Mouse (Mus musculus) heart, postnatal 0 days (tissue): ENCODE results near the gene Arl6ip4. TPM values are rescaled to one million over a fixed set of nuclear protein-coding genes. Genes with fewer than 3 reads are reported as not detected.
A peak's percentile ranks its signal among the peaks of the same experiment; 100 is the strongest.

Source experiments
- ATAC-seq: fragments of 200-750 bp; cut with Nextera tagmentation; 2 replicates; pipeline ENCODE4 v1.8.0; 2017; ENCODE audit warnings: low read depth, moderate number of reproducible peaks, moderate library complexity; ENCODE audit not compliant: insufficient read depth
- DNase-seq: peaks from one replicate; pipeline ENCODE4 v3.0.0-alpha.2; 2016; ENCODE audit warnings: low spot score
- H3K27ac ChIP-seq: fragments of 300-500 bp; sonication (generic); 2 replicates; pipeline ENCODE4 v1.5.1; 2014; ENCODE audit warnings: low read depth, mild to moderate bottlenecking
- H3K27me3 ChIP-seq: fragments of 300-500 bp; sonication (generic); 2 replicates; pipeline ENCODE4 v1.6.1; 2014; ENCODE audit warnings: low read length, mixed read lengths; ENCODE audit not compliant: control insufficient read depth, insufficient read depth
- H3K36me3 ChIP-seq: fragments of 300-500 bp; sonication (generic); replicated peaks from 2 replicates; pipeline ENCODE4 v1.6.1; 2014; ENCODE audit warnings: low read length, mixed read lengths; ENCODE audit not compliant: control insufficient read depth, insufficient read depth
- H3K4me1 ChIP-seq: fragments of 300-500 bp; sonication (generic); 2 replicates; pipeline ENCODE4 v1.6.1; 2014; ENCODE audit warnings: antibody characterized with exemption; ENCODE audit not compliant: control insufficient read depth, insufficient read depth
- H3K4me2 ChIP-seq: fragments of 300-500 bp; sonication (generic); 2 replicates; pipeline ENCODE4 v1.6.1; 2014; ENCODE audit warnings: low read depth, mild to moderate bottlenecking, low read length, moderate library complexity
- H3K4me3 ChIP-seq: fragments of 300-500 bp; sonication (generic); 2 replicates; pipeline ENCODE4 v1.5.1; 2014; ENCODE audit warnings: low read depth, low read length
- H3K9ac ChIP-seq: fragments of 300-500 bp; sonication (generic); replicated peaks from 2 replicates; pipeline ENCODE4 v1.6.1; 2014; ENCODE audit warnings: low read depth, low read length, mixed read lengths
- H3K9me3 ChIP-seq: fragments of 300-500 bp; sonication (generic); replicated peaks from 2 replicates; pipeline ENCODE4 v1.6.1; 2016; ENCODE audit warnings: low read length; ENCODE audit not compliant: control insufficient read depth
- CTCF ChIP-seq: IDR thresholded peaks from 2 replicates; pipeline ENCODE4 v1.5.1; 2016; ENCODE audit warnings: antibody characterized with exemption, control low read depth, low read depth
- EP300 ChIP-seq: IDR thresholded peaks from 2 replicates; pipeline ENCODE4 v1.6.1; 2016; ENCODE audit warnings: antibody characterized with exemption, low read depth
- WGBS: fragments of 180-500 bp; shearing (Covaris S2); extraction: QIAGEN DNeasy Blood & Tissue Kit; methylation state at CpG from one replicate; pipeline ENCODE4 v1.1.7; 2014; 5-methylcytosine and 5-hydroxymethylcytosine counted together
- polyA plus RNA-seq: library from polyadenylated mRNA; unstranded; fragments of >200 nt; fragmentation: Nextera tagmentation; extraction: Ambion mirVana; gene quantifications from 2 replicates; pipeline ENCODE4 v1.2.1, GENCODE M21; 2015
- total RNA-seq: library from RNA; depleted of rRNA; stranded (reverse); fragments of >200 nt; gene quantifications from 2 replicates; pipeline ENCODE4 v1.2.3, GENCODE M21; 2014; ENCODE audit warnings: low replicate concordance

Gene Arl6ip4
- total and polyA plus RNA-seq, 2 experiments from 2014 or later = 18.0 to 76.9 TPM

GRCm38 (mm10) chr5:124086876-124087275 is 29.0 kb upstream of the Arl6ip4 start:
- H3K27ac ChIP-seq = no peak overlapping the region
- 75% methylated on average over 4 of the region's 4 CpGs for WGBS
- H3K9me3 ChIP-seq = no peaks in the 10 kb centered on the region
- no peak overlapping the region for H3K4me2 ChIP-seq
- no peaks in the 10 kb centered on the region for H3K27me3 ChIP-seq
- no peak overlapping the region for H3K9ac ChIP-seq
- DNase-seq (no peak), ATAC-seq (no peak)
- TF ChIP-seq CTCF (no peak), EP300 (no peak)
- H3K36me3 ChIP-seq = no peaks in the 10 kb centered on the region
- H3K4me3 ChIP-seq = no peak overlapping the region
- H3K4me1 ChIP-seq = no peaks in the 10 kb centered on the region

DNA sequence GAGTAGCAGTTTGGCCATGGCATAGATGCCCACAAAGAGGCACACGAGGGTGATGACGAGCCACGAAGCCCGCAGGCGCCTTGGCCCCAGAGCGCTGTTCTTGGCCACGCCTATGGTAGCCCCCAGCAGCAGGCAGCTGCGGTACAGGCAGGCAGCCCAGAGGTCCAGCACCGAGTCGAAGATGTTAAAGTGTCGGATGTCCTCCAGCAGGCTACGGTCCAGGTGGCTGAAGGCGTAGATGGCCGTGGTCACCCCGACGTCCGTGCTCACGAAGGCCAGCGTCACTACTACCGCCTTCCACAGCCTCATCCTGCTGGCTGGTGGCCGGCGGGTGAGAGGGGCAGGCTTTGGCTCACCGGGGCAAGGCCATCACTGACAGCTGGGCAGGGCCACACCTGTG is 26.0 kb upstream of the Arl6ip4 start:
- Histone ChIP-seq H3K4me2 (no peak overlapping the region), H3K9ac (no peak overlapping the region), H3K27me3 (no peaks in the 10 kb centered on the region), H3K9me3 (no peaks in the 10 kb centered on the region), H3K4me3 (no peak overlapping the region), H3K4me1 (peaks cover 11% of the 10 kb centered on the region; the same call in 1 of the 2 replicates), H3K27ac (no peak overlapping the region), H3K36me3 (no peaks in the 10 kb centered on the region)
- ATAC-seq (no peak), DNase-seq (no peak)
- TF ChIP-seq CTCF (no peak), EP300 (no peak)
- WGBS = 78% methylated on average over 23 of the region's 23 CpGs

- Histone ChIP-seq H3K4me2 (no peak overlapping the region), H3K9ac (no peak overlapping the region), H3K27ac (no peak overlapping the region), H3K4me3 (no peak overlapping the region), H3K9me3 (no peaks in the 10 kb centered on the region), H3K27me3 (no peaks in the 10 kb centered on the region), H3K4me1 (peaks cover 11% of the 10 kb centered on the region; the same call in 1 of the 2 replicates), H3K36me3 (no peaks in the 10 kb centered on the region)
- ATAC-seq = no peak
- WGBS = 58% methylated on average over 9 of the region's 9 CpGs
- TF ChIP-seq EP300 (no peak), CTCF (no peak)
- DNase-seq = no peak
Observed at GRCm38 (mm10) chr5:124091951-124092406, 23.9 kb upstream of the Arl6ip4 start.

GRCm38 (mm10) chr5:124093120-124093794 is 22.6 kb upstream of the Arl6ip4 start:
- peaks cover 11% of the 10 kb centered on the region; the same call in 1 of the 2 replicates for H3K4me1 ChIP-seq
- no peaks in the 10 kb centered on the region for H3K9me3 ChIP-seq
- no peaks in the 10 kb centered on the region for H3K27me3 ChIP-seq
- H3K36me3 ChIP-seq = no peaks in the 10 kb centered on the region
- H3K9ac ChIP-seq = 0 out of 2 replicates have a peak overlapping the region, but pooled peaks have one; percentile 26
- WGBS = 48% methylated on average over 11 of the region's 11 CpGs
- ATAC-seq (no peak), DNase-seq (no peak)
- H3K4me3 ChIP-seq = no peak overlapping the region
- H3K4me2 ChIP-seq = no peak overlapping the region
- TF ChIP-seq CTCF = no peak
- TF ChIP-seq EP300 = no peak
- H3K27ac ChIP-seq = no peak overlapping the region

GRCm38 (mm10) chr5:124093852-124094604 is 21.9 kb upstream of the Arl6ip4 start:
- H3K9ac ChIP-seq = no peak overlapping the region
- H3K9me3 ChIP-seq = no peaks in the 10 kb centered on the region
- H3K27me3 ChIP-seq = no peaks in the 10 kb centered on the region
- no peak overlapping the region for H3K4me3 ChIP-seq
- DNase-seq (no peak), ATAC-seq (no peak)
- 84% methylated on average over 12 of the region's 12 CpGs for WGBS
- no peak overlapping the region for H3K4me2 ChIP-seq
- TF ChIP-seq EP300 (no peak), CTCF (no peak)
- H3K4me1 ChIP-seq = peaks cover 11% of the 10 kb centered on the region; the same call in 1 of the 2 replicates
- H3K27ac ChIP-seq = no peak overlapping the region
- H3K36me3 ChIP-seq = no peaks in the 10 kb centered on the region
